Mouse (Mus musculus) adrenal gland, postnatal 14 days (tissue): ENCODE measurements around the gene Ampd3. TPM values are rescaled to one million over a fixed set of nuclear protein-coding genes. Genes with fewer than 3 reads are reported as not detected.
A peak's percentile ranks its signal among the peaks of the same experiment; 100 is the strongest.

ENCODE experiments used
- DNase-seq: peaks from one replicate; pipeline ENCODE4 v3.0.0; 2021; ENCODE audit warnings: mixed read lengths
- long read RNA-seq, 2 experiments: library from polyadenylated mRNA; stranded (forward); transcript quantifications; one replicate each; pipeline ENCODE4 v2.0.0; 2021
- total RNA-seq: library from RNA; stranded (reverse); gene quantifications from 2 replicates; pipeline ENCODE4 v1.2.3, GENCODE M21; 2021

Gene Ampd3
- total RNA-seq = 22.9 and 32.8 TPM in 2 replicates
- long read RNA-seq, experiment 1, partial matches to known transcripts = 3 of 12 reads
- long read RNA-seq, experiment 1, other reads (novel, unspliced or antisense) = 5 of 12 reads
- long read RNA-seq, experiment 2, partial matches to known transcripts = 5 of 6 reads
- long read RNA-seq, experiment 2, other reads (novel, unspliced or antisense) = 1 of 6 reads

DNA sequence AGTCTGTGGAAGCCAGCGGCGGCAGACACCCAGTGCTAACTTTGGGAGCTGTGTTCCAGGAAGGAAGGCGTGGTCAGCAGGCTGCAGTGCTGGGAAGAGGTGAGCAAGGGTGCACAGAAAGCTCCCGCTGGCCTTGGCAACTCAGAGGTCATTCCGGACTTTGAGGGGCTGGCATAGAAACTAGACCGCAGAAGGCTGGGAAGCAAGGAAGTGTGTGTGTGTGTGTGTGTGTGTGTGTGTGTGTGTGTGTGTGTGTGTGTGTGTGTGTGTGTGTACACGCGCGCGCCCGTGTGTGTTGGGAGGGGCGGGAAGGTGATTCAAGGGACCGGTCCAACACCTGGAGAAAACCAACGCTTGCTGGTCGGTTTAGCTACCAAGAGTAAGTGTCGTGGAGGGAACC, at the start of gene Ampd3:
Gene Ampd3, plus strand, starts transcription at position 206 of the 400 bp plus-strand sequence.
- DNase-seq = peak; percentile 27

GRCm38 (mm10) chr7:110718505-110718904, 49.5 kb upstream of the Ampd3 start:
- peak; percentile 42 for DNase-seq

- no peak for DNase-seq
Observed at GRCm38 (mm10) chr7:110719857-110720256, 48.1 kb upstream of the Ampd3 start.

DNA sequence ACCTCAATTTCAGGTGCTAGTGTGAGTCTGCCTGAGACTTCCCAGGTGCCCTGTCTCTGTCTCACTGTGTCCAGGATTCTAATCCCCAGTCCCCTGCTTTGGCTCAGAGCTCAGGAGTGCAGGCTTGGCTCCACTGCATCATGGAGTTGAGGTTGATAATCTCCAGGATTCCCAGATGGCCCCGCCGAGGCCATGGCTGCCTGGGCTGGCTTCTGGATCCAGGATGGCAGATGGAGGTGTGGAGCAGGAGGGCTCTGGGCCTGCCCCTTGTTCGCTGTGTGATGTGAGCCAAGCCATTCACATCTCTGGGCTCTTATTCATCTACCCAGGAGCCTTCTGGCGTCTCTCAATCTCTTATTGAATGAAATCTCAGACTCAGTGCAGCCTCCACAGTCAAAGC, 45.8 kb upstream of the Ampd3 start:
- no peak for DNase-seq

DNA sequence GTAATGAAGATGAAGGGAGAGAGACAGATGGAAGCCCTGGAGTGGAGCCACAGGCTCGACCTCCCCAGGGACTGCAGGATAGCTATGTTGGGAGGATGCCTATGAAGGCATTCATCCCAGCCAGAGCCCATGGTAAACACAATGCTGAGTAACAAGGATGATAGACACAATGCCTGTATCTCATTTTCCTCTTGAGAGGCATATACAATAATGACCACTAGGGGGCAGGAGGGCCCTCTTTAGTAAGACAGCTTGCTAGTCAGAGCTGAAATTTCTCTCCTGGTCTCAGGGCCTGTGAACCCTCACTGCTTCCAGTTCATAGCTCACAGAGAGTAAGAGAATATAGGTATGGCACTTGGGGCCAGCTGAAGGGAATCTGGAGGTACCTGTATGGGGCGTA, 41.0 kb upstream of the Ampd3 start:
- DNase-seq = peak; percentile 68

DNA sequence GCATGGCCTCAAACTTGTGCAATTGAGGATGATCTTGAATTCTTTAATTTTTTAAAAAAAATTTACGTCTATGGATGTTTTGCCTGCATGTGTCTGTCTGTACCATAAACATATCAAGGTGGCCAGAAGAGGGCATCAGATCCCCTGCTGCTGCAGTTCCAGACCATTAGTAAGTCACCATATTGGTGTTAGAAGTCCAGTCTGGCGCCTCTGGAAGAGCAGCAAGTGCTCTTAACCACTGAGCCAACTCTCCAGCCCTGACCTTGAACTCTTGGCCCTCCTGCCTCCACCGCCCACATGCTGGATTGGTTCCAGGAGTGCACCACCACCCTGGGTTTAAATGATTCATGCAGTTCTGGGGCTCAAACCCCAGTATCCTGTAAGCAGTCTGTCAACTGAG, 39.1 kb upstream of the Ampd3 start:
- peak; percentile 66 for DNase-seq

DNA sequence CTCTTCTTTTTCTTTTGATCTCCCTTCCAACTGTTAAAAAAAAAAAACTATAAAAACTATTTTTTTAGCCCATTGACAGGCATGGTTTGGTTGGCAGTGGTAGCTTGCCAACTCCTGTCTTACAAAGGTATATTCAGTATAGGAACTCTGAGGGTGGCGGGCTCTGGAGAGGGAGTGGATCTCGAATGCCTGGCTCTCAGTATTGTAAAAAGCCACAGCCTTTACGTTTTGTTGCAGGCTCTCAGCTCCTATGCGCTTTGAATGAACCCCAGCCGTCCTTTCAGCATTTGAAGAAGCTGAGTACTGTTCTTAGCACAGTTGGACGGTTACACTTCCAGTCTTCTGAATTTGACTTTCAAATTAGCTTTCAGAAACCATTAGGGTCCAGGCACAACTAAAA, 38.7 kb upstream of the Ampd3 start:
- DNase-seq = no peak

DNA sequence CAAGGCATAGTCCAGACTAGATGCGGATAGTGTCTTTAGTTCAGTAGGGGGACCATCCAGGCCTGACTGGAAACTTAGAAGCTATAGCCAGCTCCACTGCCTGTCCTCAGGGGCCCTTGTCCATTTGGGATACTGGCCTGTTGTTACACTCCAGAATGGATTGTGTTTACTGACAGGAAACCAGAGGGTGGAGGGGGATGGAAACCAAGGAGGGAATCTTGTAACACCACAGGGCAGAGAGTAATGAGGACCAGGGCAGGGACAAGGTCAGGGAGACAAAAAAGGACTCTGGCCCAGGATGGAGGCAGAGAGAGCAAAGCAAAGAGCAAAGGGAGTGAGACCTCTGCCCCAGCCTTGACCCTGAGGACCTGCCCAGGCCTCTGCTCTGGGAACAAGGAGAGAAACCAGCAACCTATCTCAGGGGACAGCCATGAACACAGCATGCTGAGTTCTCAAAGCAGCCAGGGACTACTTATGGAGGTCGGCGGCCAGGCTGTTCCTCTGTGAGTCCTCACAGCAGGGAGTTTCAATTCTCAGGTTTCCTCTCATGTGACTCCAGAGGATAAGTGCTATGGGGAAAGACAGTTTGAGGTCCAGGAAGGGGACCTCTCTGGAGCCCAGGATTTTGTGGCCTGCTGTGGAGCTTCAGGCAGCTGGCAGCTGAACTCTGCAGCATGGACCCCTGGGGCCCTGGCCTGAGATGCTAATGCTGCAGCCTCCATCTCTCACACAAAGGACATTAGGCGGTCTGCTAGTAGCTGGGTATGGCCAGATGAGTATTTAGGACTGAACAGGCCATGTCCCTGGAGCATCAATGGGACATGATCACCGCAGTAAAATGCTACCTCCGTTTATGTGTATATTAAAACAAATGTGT, 36.7 kb upstream of the Ampd3 start:
- no peak for DNase-seq

DNA sequence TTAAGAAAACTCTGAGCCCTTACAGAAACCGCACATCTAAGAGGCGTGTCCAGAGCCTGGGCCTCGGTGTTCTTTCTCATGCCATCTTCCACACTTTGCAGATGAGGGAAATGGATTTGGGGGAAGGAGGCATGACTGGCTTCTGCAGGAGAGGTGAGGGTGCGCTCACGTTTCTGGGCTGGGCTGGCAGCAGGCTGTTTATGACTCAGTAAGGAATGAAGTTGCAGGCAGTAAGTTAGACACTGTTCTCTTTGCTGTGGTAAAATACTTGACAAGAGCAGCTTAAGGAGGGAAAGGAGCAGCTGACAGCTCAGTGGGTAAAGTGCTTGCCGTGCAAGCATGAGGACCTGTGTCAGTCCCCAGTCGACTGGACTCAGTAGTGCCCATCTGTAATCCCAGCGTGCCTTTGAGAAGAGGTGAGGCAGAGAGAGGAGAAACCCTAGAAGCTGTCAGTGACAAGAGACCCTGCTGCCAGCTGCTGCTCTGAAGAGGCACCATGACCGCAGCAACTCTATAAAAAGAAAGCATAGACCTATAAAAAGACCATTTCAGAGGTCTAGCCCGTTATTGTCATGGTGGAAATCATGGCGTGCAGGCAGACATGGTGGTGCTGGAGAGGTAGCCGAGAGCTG, 35.9 kb upstream of the Ampd3 start:
- no peak for DNase-seq

DNA sequence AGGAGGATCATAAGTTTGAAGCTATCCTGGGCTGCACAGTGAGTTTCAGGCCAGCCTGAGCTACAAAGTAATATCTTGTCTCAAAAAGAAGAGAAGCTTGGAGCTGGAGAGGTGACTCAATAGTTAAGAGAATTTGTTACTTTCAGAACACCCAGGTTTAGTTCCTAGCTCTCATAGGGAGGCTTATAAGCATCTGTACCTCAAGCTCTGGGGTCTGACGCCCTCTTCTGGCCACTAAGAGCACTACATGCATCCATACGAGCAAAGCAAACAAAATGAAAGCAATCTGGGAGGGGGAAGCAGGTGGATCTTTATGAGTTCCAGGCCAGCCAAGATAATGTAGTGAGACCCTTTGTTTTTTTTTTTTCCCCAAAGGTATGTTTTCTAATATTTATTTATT, 31.1 kb upstream of the Ampd3 start:
- DNase-seq = no peak

DNA sequence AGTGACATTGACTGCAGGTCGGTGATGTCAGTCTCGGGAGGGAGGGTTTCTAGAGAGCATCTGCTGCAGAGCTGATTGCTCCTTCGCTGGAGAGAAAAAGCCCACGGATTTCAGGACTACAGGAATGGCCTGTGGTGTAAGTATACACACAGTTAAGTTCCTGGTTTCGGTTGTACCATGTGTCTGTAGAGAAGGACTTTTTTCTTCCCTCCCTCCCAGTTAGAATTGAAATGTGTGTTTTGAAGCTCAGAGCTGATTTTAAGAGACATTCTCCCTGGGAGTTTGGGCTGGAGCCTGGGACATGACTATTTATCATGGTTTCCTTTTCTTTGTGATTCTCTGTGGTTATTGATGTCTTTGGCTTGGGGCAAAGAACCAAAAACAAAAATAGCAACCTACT, 28.2 kb upstream of the Ampd3 start:
- DNase-seq = no peak

DNA sequence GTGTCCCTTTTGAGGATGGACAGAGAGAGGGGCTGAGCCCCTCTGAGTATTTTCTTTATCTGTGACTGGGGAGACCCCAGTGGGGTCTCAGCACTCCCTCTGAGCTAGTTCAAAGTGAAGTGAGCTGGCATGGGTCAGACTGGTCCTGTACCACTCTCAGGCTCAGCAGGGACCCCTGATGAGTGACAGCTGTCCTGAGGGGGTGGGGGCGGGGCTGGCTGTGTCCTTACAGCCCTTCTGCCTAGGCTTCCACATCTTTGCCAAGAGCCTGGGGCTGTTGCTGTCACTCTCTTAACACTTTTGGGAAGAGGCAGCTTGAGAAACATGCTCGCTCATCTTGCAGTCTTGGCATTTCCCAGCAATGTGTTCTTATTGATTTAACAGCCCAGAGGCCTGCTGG, 27.8 kb upstream of the Ampd3 start:
- DNase-seq = no peak

DNA sequence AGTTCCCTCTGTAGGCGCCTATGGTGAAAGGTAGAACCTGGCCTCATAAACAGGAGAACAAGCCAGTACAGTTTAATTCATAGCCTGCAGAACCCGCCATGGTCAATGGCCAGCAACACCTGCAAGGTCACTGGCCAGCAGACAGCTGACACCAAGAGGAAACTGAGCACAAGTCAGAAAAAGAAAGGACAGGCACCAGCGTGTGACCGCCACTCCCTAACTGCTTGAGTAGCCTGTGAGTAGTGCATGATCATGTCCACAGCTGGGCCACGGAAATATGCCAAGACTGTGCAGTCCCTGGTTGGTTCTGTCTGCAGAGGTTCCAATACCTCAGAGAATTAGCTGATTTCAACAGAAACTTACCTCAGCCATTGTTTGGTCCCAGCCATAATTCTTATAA, 26.0 kb upstream of the Ampd3 start:
- DNase-seq = no peak

DNA sequence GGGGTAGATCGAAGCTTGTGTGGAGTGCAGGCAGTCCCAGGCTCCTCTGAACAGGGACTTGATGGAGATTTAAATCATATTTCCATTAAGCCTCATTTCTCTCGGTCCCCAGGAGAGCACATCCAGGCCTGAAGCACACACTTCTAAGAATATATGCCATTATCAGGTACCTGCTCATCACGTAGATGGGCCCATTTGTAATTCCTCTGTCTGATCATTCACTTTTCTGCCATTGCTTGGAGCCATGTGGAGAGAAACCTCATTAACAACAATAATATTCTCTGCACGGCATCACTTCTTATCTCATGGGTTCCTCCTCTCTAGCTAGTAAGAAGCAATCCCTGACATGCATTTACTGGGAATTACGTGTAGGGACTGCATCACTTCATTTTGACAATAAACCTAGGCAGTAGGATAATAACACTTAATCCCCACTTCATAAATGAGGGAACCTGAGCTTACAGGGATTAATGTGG, 21.9 kb upstream of the Ampd3 start:
- DNase-seq = no peak

DNA sequence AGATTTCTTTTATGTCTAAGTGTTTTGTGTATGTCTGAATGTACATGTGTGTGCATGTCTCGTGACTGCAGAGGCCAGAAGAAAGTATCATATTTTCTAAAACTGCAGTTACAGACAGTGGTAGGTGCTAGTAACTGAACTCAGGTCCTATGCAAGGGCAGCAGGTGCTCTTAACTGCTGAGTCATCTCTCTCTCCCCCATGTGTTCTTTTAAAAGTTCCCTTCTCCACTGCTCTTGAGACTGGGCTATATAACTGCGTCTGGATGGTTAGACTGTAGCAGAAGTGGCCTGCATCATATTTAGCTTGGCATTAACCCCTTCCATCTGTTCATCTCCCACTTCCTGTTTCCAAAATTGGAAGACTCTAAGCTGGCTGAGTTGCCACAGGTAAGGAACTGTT, 21.2 kb upstream of the Ampd3 start:
- no peak for DNase-seq

DNA sequence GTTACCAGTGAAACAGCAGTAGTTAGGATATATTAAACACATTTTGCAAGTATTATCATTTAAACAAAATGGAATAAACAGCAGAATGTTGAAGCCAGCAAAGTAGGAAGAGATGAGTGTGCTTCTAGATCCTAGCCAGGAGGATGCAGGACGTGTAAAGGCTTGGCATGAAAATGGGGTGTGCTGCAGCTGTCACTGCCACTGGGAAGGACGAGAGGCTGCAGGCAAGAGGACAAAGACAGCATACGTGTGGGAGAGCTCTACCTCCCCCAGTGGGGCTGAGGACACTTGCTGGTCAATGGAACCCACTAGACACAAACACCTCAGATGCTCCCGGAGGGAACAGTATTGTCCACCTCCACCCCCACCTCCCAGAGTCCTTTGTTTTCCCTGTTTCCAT, 17.2 kb upstream of the Ampd3 start:
- no peak for DNase-seq

- no peak for DNase-seq
Observed at GRCm38 (mm10) chr7:110751634-110752033, 16.4 kb upstream of the Ampd3 start.

GRCm38 (mm10) chr7:110753310-110753709, 14.7 kb upstream of the Ampd3 start:
- DNase-seq = no peak

GRCm38 (mm10) chr7:110753926-110754330, 14.1 kb upstream of the Ampd3 start:
- DNase-seq = no peak

GRCm38 (mm10) chr7:110756440-110756839, 11.6 kb upstream of the Ampd3 start:
- no peak for DNase-seq

DNA sequence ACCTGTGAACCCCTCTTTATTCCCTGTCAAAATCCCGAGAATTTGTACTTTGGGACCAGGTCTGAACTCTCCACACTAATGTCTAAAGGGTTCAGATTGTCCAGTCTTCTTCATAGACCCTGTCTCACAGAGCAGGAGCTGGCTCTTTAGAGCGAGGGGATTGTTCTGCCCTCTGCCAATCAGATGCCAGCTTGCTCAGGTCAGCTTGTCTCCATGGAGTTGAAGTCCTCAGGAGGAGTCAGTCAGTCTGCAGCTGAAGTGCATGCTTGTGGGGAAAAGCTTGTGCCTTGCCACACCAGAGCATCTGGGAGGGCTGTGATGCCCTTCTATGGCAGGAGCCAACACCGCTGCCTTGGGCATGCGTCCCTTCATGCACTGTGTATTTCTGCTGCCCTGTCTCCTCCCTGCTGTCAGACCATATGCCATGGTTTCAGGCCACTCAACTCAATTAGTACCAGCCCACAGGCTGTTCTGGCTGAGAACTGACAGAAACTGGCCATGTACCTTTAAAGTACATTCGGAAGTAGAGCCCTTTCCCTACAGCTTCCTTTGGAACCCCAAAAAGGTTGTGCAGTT, 5.3 kb upstream of the Ampd3 start:
- no peak for DNase-seq

GRCm38 (mm10) chr7:110768451-110769064, 552 bp downstream of the Ampd3 start:
- peak; percentile 69 for DNase-seq

DNA sequence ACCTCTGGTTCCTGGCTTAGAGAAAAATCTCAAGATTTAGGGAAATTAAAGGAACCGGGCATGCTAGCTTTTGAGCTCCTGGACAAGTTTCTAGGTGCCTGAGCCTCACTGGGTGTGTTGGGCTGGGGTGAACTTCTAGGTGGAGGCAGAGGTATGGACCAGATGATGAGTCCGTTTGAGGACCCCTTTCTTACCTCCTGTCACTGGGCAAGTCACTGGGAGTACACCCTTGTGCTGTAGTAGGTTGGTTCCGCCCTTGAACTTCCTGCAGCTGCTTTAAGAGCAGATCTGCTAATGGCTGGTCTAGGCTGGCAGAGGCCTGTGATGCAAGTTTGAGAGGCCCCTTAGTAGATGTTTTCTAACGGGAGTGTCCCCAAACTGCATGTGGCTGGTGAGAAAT, 1.1 kb downstream of the Ampd3 start:
- DNase-seq = peak; percentile 44
